Mouse (Mus musculus): ENCODE measurements around the gene Tbl3. TPM values are rescaled to one million over a fixed set of nuclear protein-coding genes. Genes with fewer than 3 reads are reported as not detected.
A peak's percentile ranks its signal among the peaks of the same experiment; 100 is the strongest.

Tbl3 gene
- polyA plus RNA-seq (2015; fragmentation: Nextera tagmentation; extraction: Ambion mirVana), result 85.0 and 94.5 TPM in 2 replicates

- ATAC-seq (replicated peaks; ENCODE audit: low FRiP score), result peak; percentile 76
- peak within 1 kb of the TSS; percentile 81 for H3K4me2 ChIP-seq
- H3K4me3 ChIP-seq (replicated peaks), result peak within 1 kb of the TSS; percentile 92
- peak within 1 kb of the TSS; percentile 78 for H3K9ac ChIP-seq
- peaks cover 21% of the 10 kb centered on the region for H3K4me1 ChIP-seq
- WGBS, result 4% methylated on average over 32 of the region's 32 CpGs
- no peaks in the 10 kb centered on the region for H3K27me3 ChIP-seq
- H3K36me3 ChIP-seq, result peaks cover 35% of the 10 kb centered on the region
- H3K27ac ChIP-seq, result peak within 1 kb of the TSS; percentile 93
- no peaks in the 10 kb centered on the region for H3K9me3 ChIP-seq (replicated peaks)
Measured at GRCm38 (mm10) chr17:24706982-24707800, at the start of gene Tbl3. Tbl3 (minus strand) TSS chr17:24707660.

GRCm38 (mm10) chr17:24752415-24753394, 45.2 kb upstream of the Tbl3 start, which contains the start of gene Hs3st6:
Hs3st6 (plus strand) TSS chr17:24752988.
- Histone ChIP-seq H3K36me3 (no peaks in the 10 kb centered on the region), H3K9ac (peak within 1 kb of the TSS; percentile 52), H3K27ac (peak within 1 kb of the TSS; percentile 51; the same call in 1 of the 2 replicates), H3K4me2 (peak within 1 kb of the TSS; percentile 99), H3K4me1 (peaks cover 36% of the 10 kb centered on the region), H3K9me3 (replicated peaks) (no peaks in the 10 kb centered on the region), H3K4me3 (replicated peaks) (peak within 1 kb of the TSS; percentile 65), H3K27me3 (peaks cover 64% of the 10 kb centered on the region)
- ATAC-seq (replicated peaks; ENCODE audit: low FRiP score), result peak; percentile 89
- under 1% methylated on average over 77 of the region's 82 CpGs for WGBS

- Histone ChIP-seq H3K4me1 (peaks cover 42% of the 10 kb centered on the region), H3K36me3 (no peaks in the 10 kb centered on the region), H3K27me3 (peaks cover 64% of the 10 kb centered on the region), H3K9me3 (replicated peaks) (no peaks in the 10 kb centered on the region), H3K4me2 (0 out of 2 replicates have a peak overlapping the region, but pooled peaks have one; percentile 12), H3K4me3 (replicated peaks) (no peak overlapping the region), H3K27ac (no peak overlapping the region), H3K9ac (no peak overlapping the region)
- 34% methylated on average over 4 of the region's 4 CpGs for whole genome bisulfite sequencing
- no peak for ATAC-seq (replicated peaks; ENCODE audit: low FRiP score)
Measured at GRCm38 (mm10) chr17:24751528-24751927, 44.1 kb upstream of the Tbl3 start.

GRCm38 (mm10) chr17:24746986-24747385, 39.5 kb upstream of the Tbl3 start:
- 0 out of 2 replicates have a peak overlapping the region, but pooled peaks have one; percentile 18 for H3K27ac ChIP-seq
- peaks cover 16% of the 10 kb centered on the region for H3K4me1 ChIP-seq
- no peak overlapping the region for H3K4me3 ChIP-seq (replicated peaks)
- peaks cover 7% of the 10 kb centered on the region for H3K36me3 ChIP-seq
- H3K9me3 ChIP-seq (replicated peaks), result no peaks in the 10 kb centered on the region
- H3K27me3 ChIP-seq, result peaks cover 22% of the 10 kb centered on the region
- no peak overlapping the region for H3K4me2 ChIP-seq
- 34% methylated on average over 4 of the region's 4 CpGs for WGBS
- H3K9ac ChIP-seq, result no peak overlapping the region
- 0 out of 2 replicates have a peak, but pooled peaks have one; percentile 55 for ATAC-seq (replicated peaks; ENCODE audit: low FRiP score)

- peaks cover 11% of the 10 kb centered on the region for H3K27me3 ChIP-seq
Measured at GRCm38 (mm10) chr17:24745526-24746497, 38.4 kb upstream of the Tbl3 start.

GRCm38 (mm10) chr17:24744381-24744780, 36.9 kb upstream of the Tbl3 start:
- Histone ChIP-seq H3K4me1 (peaks cover 12% of the 10 kb centered on the region), H3K27me3 (no peaks in the 10 kb centered on the region), H3K9ac (no peak overlapping the region), H3K4me3 (replicated peaks) (no peak overlapping the region), H3K9me3 (replicated peaks) (no peaks in the 10 kb centered on the region), H3K27ac (no peak overlapping the region), H3K36me3 (peaks cover 30% of the 10 kb centered on the region), H3K4me2 (no peak overlapping the region)
- WGBS, result 70% methylated on average over 3 of the region's 3 CpGs
- no peak for ATAC-seq (replicated peaks; ENCODE audit: low FRiP score)

More at GRCm38 (mm10) chr17:24745526-24746497, 38.4 kb upstream of the Tbl3 start:
- no peaks in the 10 kb centered on the region for H3K9me3 ChIP-seq (replicated peaks)
- ATAC-seq (replicated peaks; ENCODE audit: low FRiP score), result peak; percentile 79
- peaks cover 18% of the 10 kb centered on the region for H3K36me3 ChIP-seq
- no peak overlapping the region for H3K4me3 ChIP-seq (replicated peaks)
- peaks cover 12% of the 10 kb centered on the region for H3K4me1 ChIP-seq
- H3K4me2 ChIP-seq, result no peak overlapping the region
- no peak overlapping the region for H3K9ac ChIP-seq
- no peak overlapping the region for H3K27ac ChIP-seq
- WGBS, result 20% methylated on average over 7 of the region's 7 CpGs

- ATAC-seq (replicated peaks; ENCODE audit: low FRiP score), result no peak
- H3K4me2 ChIP-seq, result no peak overlapping the region
- no peaks in the 10 kb centered on the region for H3K9me3 ChIP-seq (replicated peaks)
- no peaks in the 10 kb centered on the region for H3K27me3 ChIP-seq
- H3K27ac ChIP-seq, result no peak overlapping the region
- 79% methylated on average over 5 of the region's 5 CpGs for WGBS
- H3K36me3 ChIP-seq, result peaks cover 31% of the 10 kb centered on the region
- no peak overlapping the region for H3K9ac ChIP-seq
- peaks cover 12% of the 10 kb centered on the region for H3K4me1 ChIP-seq
- no peak overlapping the region for H3K4me3 ChIP-seq (replicated peaks)
Measured at GRCm38 (mm10) chr17:24743896-24744295, 36.4 kb upstream of the Tbl3 start.

- peaks cover 31% of the 10 kb centered on the region for H3K36me3 ChIP-seq
- H3K27ac ChIP-seq, result no peak overlapping the region
- H3K4me3 ChIP-seq (replicated peaks), result no peak overlapping the region
- H3K9ac ChIP-seq, result no peak overlapping the region
- ATAC-seq (replicated peaks; ENCODE audit: low FRiP score), result no peak
- peaks cover 17% of the 10 kb centered on the region for H3K4me1 ChIP-seq
- H3K9me3 ChIP-seq (replicated peaks), result no peaks in the 10 kb centered on the region
- WGBS, result 65% methylated on average over 8 of the region's 8 CpGs
- no peak overlapping the region for H3K4me2 ChIP-seq
- no peaks in the 10 kb centered on the region for H3K27me3 ChIP-seq
Measured at GRCm38 (mm10) chr17:24742307-24742706, 34.8 kb upstream of the Tbl3 start.

GRCm38 (mm10) chr17:24739926-24740325, 32.5 kb upstream of the Tbl3 start:
- Histone ChIP-seq H3K27ac (no peak overlapping the region), H3K4me3 (replicated peaks) (no peak overlapping the region), H3K4me2 (no peak overlapping the region), H3K27me3 (no peaks in the 10 kb centered on the region), H3K9me3 (replicated peaks) (no peaks in the 10 kb centered on the region), H3K9ac (no peak overlapping the region), H3K4me1 (peaks cover 18% of the 10 kb centered on the region), H3K36me3 (peaks cover 31% of the 10 kb centered on the region)
- no peak for ATAC-seq (replicated peaks; ENCODE audit: low FRiP score)
- WGBS, result 85% methylated on average over 8 of the region's 8 CpGs

GRCm38 (mm10) chr17:24738238-24738637, 30.8 kb upstream of the Tbl3 start:
- 76% methylated on average over 4 of the region's 4 CpGs for WGBS
- H3K4me1 ChIP-seq, result peaks cover 18% of the 10 kb centered on the region
- no peak overlapping the region for H3K9ac ChIP-seq
- H3K4me2 ChIP-seq, result no peak overlapping the region
- no peaks in the 10 kb centered on the region for H3K9me3 ChIP-seq (replicated peaks)
- H3K4me3 ChIP-seq (replicated peaks), result no peak overlapping the region
- no peak for ATAC-seq (replicated peaks; ENCODE audit: low FRiP score)
- peaks cover 31% of the 10 kb centered on the region for H3K36me3 ChIP-seq
- H3K27ac ChIP-seq, result no peak overlapping the region
- no peaks in the 10 kb centered on the region for H3K27me3 ChIP-seq
